Mouse (Mus musculus) testis, adult 2 months (tissue): ENCODE data around the gene Ccdc144b.

Experiments used
- CTCF ChIP-seq: fragments of 200-500 bp; IDR thresholded peaks from 2 replicates; pipeline ENCODE4 v1.5.1; 2012; ENCODE audit warnings: low read depth, mild to moderate bottlenecking, inconsistent platforms, low read length, moderate library complexity; ENCODE audit not compliant: control insufficient read depth, insufficient read depth, insufficient replicate concordance
- POLR2A ChIP-seq: fragments of 200-500 bp; IDR thresholded peaks from 2 replicates; pipeline ENCODE4 v1.6.1; 2012; ENCODE audit warnings: low read depth, mild to moderate bottlenecking, inconsistent platforms, low read length, moderate library complexity; ENCODE audit not compliant: control insufficient read depth

DNA sequence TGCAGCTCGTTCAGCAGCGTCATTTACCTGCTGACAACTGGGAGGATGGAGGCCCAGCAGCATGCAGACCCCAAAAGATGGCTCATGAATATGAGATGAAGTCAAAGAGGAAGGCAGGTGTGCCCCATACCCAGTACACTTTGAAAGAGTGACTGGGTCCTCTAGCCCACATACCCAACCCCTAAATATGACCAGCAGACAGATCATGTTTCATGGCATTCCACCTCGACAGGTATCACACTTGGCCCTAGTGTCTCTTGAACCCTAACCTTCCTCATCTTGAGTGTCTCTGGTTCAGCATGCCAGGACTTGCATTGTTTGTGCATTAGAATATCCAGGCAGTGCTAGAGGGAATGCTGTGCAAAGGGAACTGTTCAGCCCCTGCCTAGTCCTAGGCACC is 24.0 kb upstream of the Ccdc144b start:
- TF ChIP-seq POLR2A (no peak), CTCF (no peak)
